Mouse (Mus musculus) midbrain, embryonic 16.5 days (tissue): Measurements from ENCODE around the gene Lhfp. TPM values are rescaled to one million over a fixed set of nuclear protein-coding genes. Genes with fewer than 3 reads are reported as not detected.

Source experiments
- ATAC-seq: fragments of 200-750 bp; cut with Nextera tagmentation; 2 replicates; pipeline ENCODE4 v1.8.0; 2017; ENCODE audit warnings: moderate TSS enrichment
- H3K27ac ChIP-seq: fragments of 300-500 bp; sonication (generic); 2 replicates; pipeline ENCODE4 v1.5.1; 2014; ENCODE audit warnings: mild to moderate bottlenecking, low read length, mixed read lengths
- H3K27me3 ChIP-seq: fragments of 300-500 bp; sonication (generic); 2 replicates; pipeline ENCODE4 v1.6.1; 2014; ENCODE audit warnings: low read depth, low read length, mixed read lengths; ENCODE audit not compliant: control insufficient read depth, insufficient read depth
- H3K36me3 ChIP-seq: fragments of 300-500 bp; sonication (generic); 2 replicates; pipeline ENCODE4 v1.6.1; 2014; ENCODE audit warnings: mild to moderate bottlenecking, low read length, moderate library complexity, mixed read lengths; ENCODE audit not compliant: control insufficient read depth, insufficient read depth
- H3K4me1 ChIP-seq: fragments of 300-500 bp; sonication (generic); 2 replicates; pipeline ENCODE4 v1.6.1; 2014; ENCODE audit warnings: mild to moderate bottlenecking, low read length, mixed read lengths; ENCODE audit not compliant: control insufficient read depth, insufficient read depth
- H3K4me2 ChIP-seq: fragments of 300-500 bp; sonication (generic); 2 replicates; pipeline ENCODE4 v1.6.1; 2014; ENCODE audit warnings: mild to moderate bottlenecking, low read length, mixed read lengths
- H3K4me3 ChIP-seq: fragments of 300-500 bp; sonication (generic); 2 replicates; pipeline ENCODE4 v1.5.1; 2014; ENCODE audit warnings: low read depth, mild to moderate bottlenecking, low read length, moderate library complexity, mixed read lengths
- H3K9ac ChIP-seq: fragments of 300-500 bp; sonication (generic); 2 replicates; pipeline ENCODE4 v1.6.1; 2014; ENCODE audit warnings: low read depth, low read length, mixed read lengths
- H3K9me3 ChIP-seq: fragments of 300-500 bp; sonication (generic); replicated peaks from 2 replicates; pipeline ENCODE4 v1.6.1; 2014; ENCODE audit warnings: mild to moderate bottlenecking, low read length, mixed read lengths; ENCODE audit not compliant: control insufficient read depth, poor library complexity, severe bottlenecking
- WGBS: fragments of 180-500 bp; shearing (Covaris S2); extraction: QIAGEN DNeasy Blood & Tissue Kit; methylation state at CpG from one replicate; pipeline ENCODE4 v1.1.7; 2014; 5-methylcytosine and 5-hydroxymethylcytosine counted together
- polyA plus RNA-seq: library from polyadenylated mRNA; unstranded; fragments of >200 nt; fragmentation: Nextera tagmentation; extraction: Ambion mirVana; gene quantifications from 2 replicates; pipeline ENCODE4 v1.2.1, GENCODE M21; 2015

Lhfp gene
- polyA plus RNA-seq, 1 experiment from 2014 or later, result 64.1 TPM

DNA sequence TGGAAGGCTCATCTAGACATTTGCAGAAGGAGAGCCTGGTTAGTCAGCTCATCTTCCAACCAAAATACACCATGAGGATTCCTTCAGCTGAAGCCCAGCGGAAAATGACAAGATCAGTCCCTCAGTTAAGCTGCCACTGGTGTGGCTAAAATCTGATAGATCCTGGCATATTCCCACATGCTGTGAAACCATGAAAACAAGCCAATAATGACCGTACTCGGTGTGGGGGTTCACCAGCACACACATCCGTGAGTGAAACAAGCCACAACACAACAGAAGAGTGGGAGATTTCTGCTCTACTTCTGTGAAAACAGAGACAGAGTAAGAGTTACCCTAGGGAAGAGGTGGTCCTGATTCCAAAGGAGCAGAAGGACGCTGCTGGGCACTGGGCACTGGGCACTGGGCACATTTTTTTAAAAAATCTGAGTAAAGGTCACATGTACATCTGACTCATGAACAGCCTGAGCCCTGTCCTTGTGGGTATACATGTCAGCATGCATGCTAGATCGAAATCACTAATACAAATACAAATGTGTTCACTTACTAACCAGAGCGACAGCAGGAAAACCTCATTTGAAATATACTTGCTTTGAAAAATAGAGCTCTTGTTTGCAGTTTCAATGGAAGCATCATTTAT, 163.1 kb downstream of the Lhfp start:
- peaks cover 32% of the 10 kb centered on the region for H3K4me1 ChIP-seq
- ATAC-seq, result no peak
- WGBS, result 81% methylated on average over 7 of the region's 7 CpGs

GRCm38 (mm10) chr3:53204985-53205365, 163.6 kb downstream of the Lhfp start:
- Histone ChIP-seq H3K9ac (no peak overlapping the region), H3K9me3 (no peaks in the 10 kb centered on the region), H3K4me1 (peaks cover 32% of the 10 kb centered on the region), H3K36me3 (no peaks in the 10 kb centered on the region), H3K27ac (no peak overlapping the region), H3K27me3 (no peaks in the 10 kb centered on the region; the same call in 1 of the 2 replicates), H3K4me2 (no peak overlapping the region), H3K4me3 (no peak overlapping the region)
- WGBS, result 92% methylated on average over 1 of the region's 1 CpGs
- no peak for ATAC-seq

More for the DNA sequence above, 163.1 kb downstream of the Lhfp start:
- H3K27me3 ChIP-seq, result no peaks in the 10 kb centered on the region; the same call in 1 of the 2 replicates
- H3K27ac ChIP-seq, result no peak overlapping the region
- H3K9me3 ChIP-seq, result no peaks in the 10 kb centered on the region
- no peak overlapping the region for H3K9ac ChIP-seq
- H3K4me2 ChIP-seq, result no peak overlapping the region
- no peak overlapping the region for H3K4me3 ChIP-seq
- no peaks in the 10 kb centered on the region for H3K36me3 ChIP-seq

DNA sequence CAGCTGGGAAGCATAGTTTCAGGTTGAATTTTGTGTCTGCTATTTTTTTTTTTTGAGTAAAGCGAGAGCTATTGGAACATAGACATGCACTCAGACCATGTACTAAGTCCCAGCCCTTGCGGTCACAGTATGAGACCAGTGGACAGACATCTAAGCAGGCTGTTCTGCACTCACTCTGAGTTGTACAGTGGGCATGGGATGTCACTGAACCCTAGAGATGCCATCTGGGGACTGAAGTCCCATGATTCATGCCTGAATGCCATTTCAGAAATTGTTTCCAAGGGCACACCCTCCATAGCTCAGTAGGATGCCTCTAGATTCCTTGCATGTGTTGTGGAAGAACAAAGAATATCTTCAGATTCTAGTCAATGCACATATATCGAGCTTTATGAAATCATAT, 164.4 kb downstream of the Lhfp start:
- Histone ChIP-seq H3K36me3 (no peaks in the 10 kb centered on the region), H3K4me1 (peaks cover 33% of the 10 kb centered on the region), H3K4me2 (no peak overlapping the region), H3K27me3 (no peaks in the 10 kb centered on the region; the same call in 1 of the 2 replicates), H3K9me3 (no peaks in the 10 kb centered on the region), H3K4me3 (no peak overlapping the region), H3K9ac (no peak overlapping the region), H3K27ac (no peak overlapping the region)
- no peak for ATAC-seq
- 92% methylated on average over 3 of the region's 3 CpGs for WGBS

DNA sequence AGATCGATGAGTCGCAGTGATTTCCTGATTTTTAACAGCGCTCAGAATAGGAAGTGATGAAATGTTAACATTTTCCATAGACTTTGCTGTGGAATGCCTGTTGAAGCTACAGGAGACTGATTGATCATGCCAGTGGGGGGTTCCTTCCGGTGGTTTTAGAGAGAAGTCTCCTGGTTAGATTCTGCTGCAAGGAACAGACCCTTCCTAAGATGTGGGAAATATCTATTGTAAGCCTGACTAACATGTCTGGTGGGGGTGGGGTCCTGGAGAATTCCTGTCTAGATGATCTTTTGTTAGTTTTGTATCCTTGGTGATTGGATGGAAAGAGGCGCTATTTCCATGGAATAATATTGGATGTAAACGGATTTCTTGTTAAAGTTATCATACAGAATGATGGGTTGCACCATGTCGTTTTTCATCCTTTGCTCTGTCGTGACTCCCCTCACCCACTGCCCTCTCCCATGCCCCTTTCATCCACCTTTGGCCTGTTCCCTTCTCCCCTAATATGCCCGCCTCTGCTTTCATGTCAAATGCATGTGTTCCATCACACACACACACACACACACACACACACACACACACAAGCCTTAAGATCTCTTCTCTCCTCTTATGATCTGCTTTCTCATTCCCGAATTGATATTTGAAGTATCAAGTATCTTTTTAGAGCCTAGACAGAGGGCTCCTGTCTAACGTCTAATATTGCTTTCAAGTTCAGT, 165.3 kb downstream of the Lhfp start:
- H3K9ac ChIP-seq, result no peak overlapping the region
- peak overlapping the region; percentile 47 for H3K27ac ChIP-seq
- no peak overlapping the region for H3K4me3 ChIP-seq
- H3K9me3 ChIP-seq, result no peaks in the 10 kb centered on the region
- no peak for ATAC-seq
- no peaks in the 10 kb centered on the region; the same call in 1 of the 2 replicates for H3K27me3 ChIP-seq
- H3K4me2 ChIP-seq, result no peak overlapping the region
- 14% methylated on average over 11 of the region's 11 CpGs for WGBS
- H3K36me3 ChIP-seq, result no peaks in the 10 kb centered on the region
- H3K4me1 ChIP-seq, result peaks cover 29% of the 10 kb centered on the region

GRCm38 (mm10) chr3:53207225-53207528, 165.8 kb downstream of the Lhfp start:
- 8% methylated on average over 4 of the region's 4 CpGs for WGBS
- peak; percentile 16; the same call in 1 of the 2 replicates for ATAC-seq
- H3K9ac ChIP-seq, result no peak overlapping the region
- H3K4me3 ChIP-seq, result no peak overlapping the region
- no peak overlapping the region for H3K4me2 ChIP-seq
- no peaks in the 10 kb centered on the region for H3K9me3 ChIP-seq
- H3K4me1 ChIP-seq, result peaks cover 26% of the 10 kb centered on the region
- peak overlapping the region; percentile 47 for H3K27ac ChIP-seq
- H3K27me3 ChIP-seq, result no peaks in the 10 kb centered on the region; the same call in 1 of the 2 replicates
- H3K36me3 ChIP-seq, result no peaks in the 10 kb centered on the region

DNA sequence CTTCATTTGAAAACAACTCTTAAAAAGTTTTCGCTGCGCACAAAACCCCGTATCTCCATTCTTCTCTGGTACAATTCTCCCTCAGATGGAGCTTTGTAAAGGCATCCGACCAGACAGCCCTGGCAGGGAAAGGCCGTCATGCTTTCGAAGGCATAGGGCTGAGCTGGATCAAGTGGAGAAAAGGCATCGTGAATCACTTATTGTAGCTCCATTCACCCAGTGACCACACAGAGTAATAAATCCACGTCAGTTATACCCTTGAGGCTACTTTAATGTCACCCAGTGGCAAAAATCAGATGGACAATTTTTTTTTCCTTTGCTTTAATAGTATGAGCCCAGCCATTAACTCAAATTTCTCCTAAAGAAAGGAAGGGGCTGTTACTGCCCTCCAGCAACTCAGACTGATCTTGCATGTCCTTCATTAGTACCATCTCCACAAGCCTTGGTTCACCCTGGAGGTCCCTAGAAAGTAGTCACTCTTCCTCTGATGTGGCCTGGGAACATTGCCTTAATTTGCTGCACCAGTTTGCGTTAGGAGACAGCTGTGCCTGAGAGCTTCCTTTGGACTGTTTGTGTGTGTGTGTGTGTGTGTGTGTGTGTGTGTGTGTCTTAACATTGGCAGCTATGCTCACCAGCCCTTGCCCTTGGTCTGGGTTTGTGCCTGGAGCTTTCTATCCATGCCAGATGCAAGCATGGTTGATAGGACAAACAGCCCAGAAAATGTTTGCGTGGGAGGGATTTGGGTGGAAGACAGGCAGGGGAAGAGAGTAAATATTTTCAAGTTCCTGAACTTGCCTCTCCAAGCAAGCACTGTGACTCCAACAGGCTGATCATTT, 169.6 kb downstream of the Lhfp start:
- no peaks in the 10 kb centered on the region for H3K9me3 ChIP-seq
- no peak overlapping the region for H3K9ac ChIP-seq
- no peak overlapping the region for H3K4me2 ChIP-seq
- H3K4me1 ChIP-seq, result peaks cover 25% of the 10 kb centered on the region
- no peaks in the 10 kb centered on the region for H3K27me3 ChIP-seq
- WGBS, result 30% methylated on average over 10 of the region's 10 CpGs
- no peak for ATAC-seq
- H3K27ac ChIP-seq, result no peak overlapping the region
- H3K4me3 ChIP-seq, result no peak overlapping the region
- H3K36me3 ChIP-seq, result no peaks in the 10 kb centered on the region

DNA sequence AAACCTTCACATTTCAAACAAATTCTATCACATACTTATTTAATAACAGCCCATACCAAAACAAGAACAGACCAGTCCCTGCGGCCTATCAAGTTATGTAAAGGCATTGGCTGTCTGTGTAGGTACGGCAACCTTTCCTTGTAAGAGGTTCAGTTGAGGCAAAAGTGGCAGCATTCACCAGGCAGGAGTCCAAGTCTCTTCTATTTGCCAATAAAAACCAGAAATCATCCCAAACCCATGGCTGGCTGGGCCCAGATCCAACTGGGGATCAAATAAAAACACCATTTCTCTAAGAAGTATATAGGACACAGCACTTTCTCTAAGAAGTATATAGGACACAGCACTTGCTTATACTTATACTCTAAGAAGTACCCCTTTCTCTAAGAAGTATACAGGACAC, 171.3 kb downstream of the Lhfp start:
- ATAC-seq, result no peak
- 82% methylated on average over 2 of the region's 2 CpGs for WGBS

GRCm38 (mm10) chr3:53213346-53213745, 172.0 kb downstream of the Lhfp start:
- WGBS, result 42% methylated on average over 3 of the region's 3 CpGs
- no peak overlapping the region for H3K4me3 ChIP-seq
- peak overlapping the region; percentile 4; the same call in 1 of the 2 replicates for H3K27ac ChIP-seq

More for the DNA sequence above, 171.3 kb downstream of the Lhfp start:
- Histone ChIP-seq H3K27ac (no peak overlapping the region), H3K4me3 (no peak overlapping the region), H3K4me2 (no peak overlapping the region), H3K27me3 (no peaks in the 10 kb centered on the region), H3K9me3 (no peaks in the 10 kb centered on the region), H3K9ac (no peak overlapping the region), H3K36me3 (no peaks in the 10 kb centered on the region), H3K4me1 (peaks cover 14% of the 10 kb centered on the region)

More at GRCm38 (mm10) chr3:53213346-53213745, 172.0 kb downstream of the Lhfp start:
- Histone ChIP-seq H3K4me1 (peaks cover 14% of the 10 kb centered on the region), H3K27me3 (no peaks in the 10 kb centered on the region), H3K36me3 (no peaks in the 10 kb centered on the region), H3K9ac (no peak overlapping the region), H3K9me3 (no peaks in the 10 kb centered on the region), H3K4me2 (no peak overlapping the region)
- ATAC-seq, result no peak
